Mouse (Mus musculus): ENCODE results near the gene Pdlim5. TPM values are rescaled to one million over a fixed set of nuclear protein-coding genes. Genes with fewer than 3 reads are reported as not detected.
"Not testable (repeated sequence)": the region's sequence is repeated elsewhere in the genome, so short reads cannot be mapped to it uniquely, and the experiment has no call there.

Gene Pdlim5
- total RNA-seq (2014; fragmentation: Nextera tagmentation) (20.0 and 24.0 TPM in 2 replicates), total RNA-seq (2017) (13.2 and 17.9 TPM in 2 replicates)

DNA sequence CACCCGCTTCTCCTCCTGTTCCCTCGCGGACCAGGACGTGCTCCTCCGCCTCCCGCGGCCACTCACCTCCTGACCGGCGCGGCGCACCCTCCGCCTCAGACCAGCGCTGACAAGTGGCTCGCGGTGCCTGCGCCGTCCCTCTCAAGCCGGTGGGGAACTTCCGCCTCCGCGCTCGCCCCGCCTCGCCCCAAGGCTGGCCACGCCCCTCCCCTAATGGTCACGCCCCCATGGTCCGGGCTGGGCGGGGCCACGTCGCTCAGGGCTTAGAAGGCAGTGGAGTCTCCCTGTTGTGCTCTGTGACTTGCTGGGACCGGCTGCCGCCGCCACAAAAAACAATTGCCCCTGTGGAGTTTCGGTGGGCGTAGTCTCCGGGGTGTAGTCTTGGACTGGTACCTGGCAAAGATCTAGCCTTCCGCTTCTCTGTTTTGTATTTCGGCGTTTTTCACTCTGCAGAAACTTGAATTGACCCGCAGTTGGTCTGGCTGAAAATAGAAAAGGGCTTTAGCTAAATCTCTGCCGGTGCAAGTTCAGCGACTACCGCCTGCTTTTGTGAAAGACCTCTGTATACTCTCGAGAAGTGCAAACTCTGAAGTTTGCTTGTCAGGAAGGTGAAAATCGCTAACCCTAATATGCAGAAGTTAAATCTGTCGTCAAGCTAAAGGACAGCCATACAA lies at the start of gene Pdlim5:
Gene Pdlim5, minus strand, starts transcription at position 177 of the 674 bp plus-strand sequence.
- ATAC-seq (replicated peaks; ENCODE audit: low FRiP score, low TSS enrichment, poor library complexity, severe bottlenecking), result peak; percentile 95

DNA sequence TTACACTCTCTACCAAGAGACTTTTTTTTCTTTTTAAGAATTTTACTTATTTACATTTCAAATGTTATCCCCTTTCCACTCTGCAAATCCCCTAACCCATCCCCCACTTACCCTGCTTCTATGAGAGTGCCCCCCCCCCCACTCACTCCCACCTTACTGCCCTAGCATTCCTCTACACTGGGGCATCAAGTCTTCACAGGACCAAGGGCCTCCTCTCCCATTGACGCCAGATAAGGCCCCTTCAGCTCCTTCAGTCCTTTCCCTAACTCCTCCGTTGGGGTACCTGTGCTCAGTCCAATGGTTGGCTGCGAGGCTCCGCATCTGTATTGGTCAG lies 48.2 kb upstream of the Pdlim5 start:
- ATAC-seq (replicated peaks; ENCODE audit: low FRiP score, low TSS enrichment, poor library complexity, severe bottlenecking), result no peak

DNA sequence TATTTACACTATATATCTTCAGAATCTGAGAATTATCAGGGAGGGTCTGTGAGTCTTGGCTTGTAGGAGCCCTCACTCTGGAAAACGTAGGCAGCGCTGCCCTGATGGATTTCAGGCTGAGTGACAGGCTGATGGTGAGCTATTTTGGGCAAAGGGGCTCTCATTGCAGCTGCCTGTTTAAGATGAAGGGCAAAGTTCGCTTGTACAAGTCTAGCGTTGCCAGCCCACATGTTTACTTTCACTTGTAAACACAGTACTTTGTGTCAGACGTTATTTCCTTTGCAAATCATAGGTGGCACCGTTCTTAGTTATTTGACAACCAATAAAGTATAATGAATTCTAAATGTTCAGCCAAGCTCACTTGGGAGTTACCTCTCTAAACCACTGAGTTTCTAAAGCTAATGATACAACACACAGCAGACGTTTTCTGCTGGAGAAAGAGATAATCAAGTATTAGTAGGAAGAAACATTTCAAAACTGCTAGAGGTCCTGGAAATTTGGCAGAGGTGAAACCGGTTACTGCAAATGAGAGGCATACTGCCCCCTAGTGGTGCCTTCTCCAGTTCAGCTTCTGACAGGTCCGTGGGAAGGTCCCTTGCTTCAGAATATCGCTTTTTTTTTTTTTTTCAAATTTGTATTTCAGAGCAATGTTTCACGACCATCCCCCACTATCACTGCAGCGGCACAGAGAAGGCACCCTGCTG lies 47.7 kb upstream of the Pdlim5 start:
- peak; percentile 91 for ATAC-seq (replicated peaks; ENCODE audit: low FRiP score, low TSS enrichment, poor library complexity, severe bottlenecking)

DNA sequence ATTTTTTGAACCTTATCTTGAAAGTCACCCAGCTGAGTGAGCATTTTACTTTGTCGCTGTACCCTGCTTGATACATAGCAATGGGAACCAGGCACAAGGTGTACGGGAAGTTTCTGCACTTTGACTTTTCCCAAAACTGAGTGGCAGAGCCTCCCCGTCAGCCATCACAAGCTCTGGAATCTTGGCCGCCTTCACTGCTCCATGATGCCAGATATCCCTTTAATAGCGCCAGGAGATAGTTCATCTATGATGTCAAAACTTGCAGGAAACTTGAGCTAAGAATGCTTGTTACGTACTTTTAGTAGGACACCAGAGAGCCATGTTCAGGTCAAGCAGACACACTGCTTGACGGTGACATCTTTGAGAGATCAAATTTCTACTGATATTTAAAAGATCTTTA lies 46.7 kb upstream of the Pdlim5 start:
- ATAC-seq (replicated peaks; ENCODE audit: low FRiP score, low TSS enrichment, poor library complexity, severe bottlenecking), result no peak

DNA sequence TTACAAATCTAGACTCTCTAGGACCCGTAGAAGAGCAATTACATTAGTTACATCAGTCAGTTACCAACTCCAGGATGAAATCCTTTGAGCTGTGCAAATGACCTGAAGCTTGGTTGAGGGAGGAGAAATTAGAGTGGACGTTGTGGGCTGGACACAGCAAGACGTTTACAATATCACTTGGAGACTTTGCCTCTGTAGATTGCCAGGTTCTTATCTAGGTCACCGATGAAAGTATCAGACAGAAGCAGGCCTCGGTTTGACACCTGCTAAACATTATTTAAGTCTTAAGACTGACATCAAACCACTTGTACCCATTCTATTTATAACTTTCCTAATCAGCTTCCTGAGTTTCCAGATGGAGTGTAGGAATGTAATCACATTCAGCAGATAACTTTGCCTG lies 45.6 kb upstream of the Pdlim5 start:
- no peak for ATAC-seq (replicated peaks; ENCODE audit: low FRiP score, low TSS enrichment, poor library complexity, severe bottlenecking)

DNA sequence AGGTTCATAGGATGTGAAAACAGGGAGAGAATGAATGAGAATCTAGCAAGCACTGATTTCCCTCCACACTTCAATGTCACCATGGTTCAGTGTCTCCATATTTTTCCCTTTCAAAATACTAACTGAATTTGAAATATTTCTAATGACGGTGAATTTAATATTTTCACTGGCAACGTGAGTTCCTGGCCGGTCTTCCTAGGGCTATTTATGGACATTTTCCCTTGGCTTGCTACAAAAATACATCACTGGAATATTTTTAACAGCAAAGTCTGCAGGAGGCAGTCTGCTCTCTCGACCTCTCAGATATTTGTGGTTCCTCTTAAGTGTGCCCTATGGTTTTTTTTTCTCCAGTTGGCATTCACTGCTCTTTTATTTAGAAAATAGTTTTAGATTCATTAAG lies 44.7 kb upstream of the Pdlim5 start:
- ATAC-seq (replicated peaks; ENCODE audit: low FRiP score, low TSS enrichment, poor library complexity, severe bottlenecking), result no peak

DNA sequence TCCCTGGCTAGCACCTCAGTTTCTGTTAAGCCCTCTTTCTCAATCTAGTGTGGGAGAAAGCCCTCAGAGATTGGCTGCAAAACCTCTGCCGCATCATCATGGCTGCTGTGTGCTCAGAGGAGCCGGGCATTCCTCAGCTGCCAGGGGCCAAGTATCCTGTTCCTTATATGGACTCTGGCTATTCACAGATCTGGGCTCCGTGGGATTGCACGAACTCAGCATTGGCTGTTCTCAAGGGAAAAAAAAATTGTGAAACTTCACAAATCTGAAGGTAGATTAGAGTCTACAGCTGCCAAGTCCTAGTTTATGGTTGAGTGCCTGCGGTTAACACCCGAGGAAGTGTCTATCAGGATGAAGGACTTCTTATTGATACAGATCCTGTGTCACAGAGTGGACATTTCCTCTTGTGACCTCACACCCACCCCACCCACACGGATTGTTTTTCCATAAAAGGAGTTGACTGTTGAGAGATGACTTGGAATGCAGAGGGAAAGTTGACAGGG lies 44.1 kb upstream of the Pdlim5 start:
- peak; percentile 9; the same call in 1 of the 2 replicates for ATAC-seq (replicated peaks; ENCODE audit: low FRiP score, low TSS enrichment, poor library complexity, severe bottlenecking)

DNA sequence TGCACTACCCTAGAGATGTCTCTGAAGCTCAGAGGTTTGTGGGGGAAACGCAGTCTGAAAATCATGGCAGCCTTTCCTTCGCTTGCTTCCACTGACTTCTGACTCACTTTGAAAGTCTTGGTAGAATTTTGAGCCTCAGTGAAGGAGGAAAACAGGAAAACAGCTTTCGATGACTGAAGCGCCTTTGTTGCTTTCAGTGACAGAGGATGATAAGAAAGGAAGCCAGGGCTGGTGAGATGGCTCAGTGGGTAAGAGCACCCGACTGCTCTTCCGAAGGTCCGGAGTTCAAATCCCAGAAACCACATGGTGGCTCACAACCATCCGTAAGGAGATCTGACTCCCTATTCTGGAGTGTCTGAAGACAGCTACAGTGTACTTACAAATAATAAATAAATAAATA lies 43.1 kb upstream of the Pdlim5 start:
- not testable (repeated sequence) for ATAC-seq (replicated peaks; ENCODE audit: low FRiP score, low TSS enrichment, poor library complexity, severe bottlenecking)

DNA sequence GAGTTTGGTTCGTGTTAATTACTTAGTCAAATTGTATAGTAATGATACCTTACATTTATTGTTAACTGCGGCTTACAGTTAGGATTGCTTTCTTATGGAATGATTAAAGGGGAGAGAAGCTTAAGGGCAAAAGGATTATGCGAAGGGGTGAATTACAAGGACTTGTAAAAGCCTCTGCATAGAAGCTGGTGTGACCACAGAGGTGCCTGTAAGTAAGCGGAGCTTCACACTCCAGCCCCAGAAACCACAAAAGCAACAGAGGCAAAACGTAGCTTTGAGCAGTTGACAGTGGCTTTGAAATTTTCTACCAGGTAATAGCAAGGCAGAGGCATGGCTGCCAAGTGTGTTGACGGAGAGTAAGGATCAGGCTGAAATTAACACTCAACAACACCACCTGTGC lies 41.3 kb upstream of the Pdlim5 start:
- ATAC-seq (replicated peaks; ENCODE audit: low FRiP score, low TSS enrichment, poor library complexity, severe bottlenecking), result no peak

DNA sequence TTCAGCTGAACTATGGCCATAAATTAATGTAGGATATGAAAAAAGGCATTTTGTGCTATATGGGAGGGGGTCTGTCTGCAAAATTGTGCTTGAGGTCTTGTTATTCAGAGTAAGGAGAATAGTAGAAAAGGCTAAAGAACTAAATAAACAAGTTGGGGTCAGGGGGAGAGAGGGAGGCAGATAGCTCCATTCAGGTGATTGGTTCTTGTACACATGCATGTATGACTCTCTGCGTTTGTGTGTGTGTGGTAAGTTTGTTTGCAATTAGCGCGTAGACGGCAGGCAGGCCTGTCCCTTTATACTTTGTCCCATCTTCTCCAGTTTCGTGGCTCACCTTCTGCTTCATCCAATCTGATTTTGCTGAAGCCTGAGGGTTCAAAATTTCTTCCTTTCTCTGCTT lies 40.7 kb upstream of the Pdlim5 start:
- no peak for ATAC-seq (replicated peaks; ENCODE audit: low FRiP score, low TSS enrichment, poor library complexity, severe bottlenecking)

DNA sequence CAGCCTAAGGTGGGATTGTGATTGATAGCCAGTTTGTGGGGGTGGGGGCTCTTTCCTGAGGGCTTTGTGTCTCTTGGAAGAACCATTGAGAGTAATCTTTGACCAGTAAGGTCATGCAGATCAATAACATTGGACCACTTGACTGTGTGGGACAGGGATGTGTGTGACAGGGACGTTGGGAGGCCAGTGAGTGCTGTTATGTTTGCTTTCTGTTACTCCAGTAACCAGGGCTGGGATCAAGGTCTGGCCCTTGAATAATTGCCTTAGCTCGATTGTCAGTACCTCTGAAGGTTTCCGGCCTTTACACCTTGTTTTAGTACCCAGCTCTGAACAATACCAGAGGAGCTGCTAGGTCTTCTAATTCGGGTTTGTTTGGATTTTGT lies 39.3 kb upstream of the Pdlim5 start:
- no peak for ATAC-seq (replicated peaks; ENCODE audit: low FRiP score, low TSS enrichment, poor library complexity, severe bottlenecking)

DNA sequence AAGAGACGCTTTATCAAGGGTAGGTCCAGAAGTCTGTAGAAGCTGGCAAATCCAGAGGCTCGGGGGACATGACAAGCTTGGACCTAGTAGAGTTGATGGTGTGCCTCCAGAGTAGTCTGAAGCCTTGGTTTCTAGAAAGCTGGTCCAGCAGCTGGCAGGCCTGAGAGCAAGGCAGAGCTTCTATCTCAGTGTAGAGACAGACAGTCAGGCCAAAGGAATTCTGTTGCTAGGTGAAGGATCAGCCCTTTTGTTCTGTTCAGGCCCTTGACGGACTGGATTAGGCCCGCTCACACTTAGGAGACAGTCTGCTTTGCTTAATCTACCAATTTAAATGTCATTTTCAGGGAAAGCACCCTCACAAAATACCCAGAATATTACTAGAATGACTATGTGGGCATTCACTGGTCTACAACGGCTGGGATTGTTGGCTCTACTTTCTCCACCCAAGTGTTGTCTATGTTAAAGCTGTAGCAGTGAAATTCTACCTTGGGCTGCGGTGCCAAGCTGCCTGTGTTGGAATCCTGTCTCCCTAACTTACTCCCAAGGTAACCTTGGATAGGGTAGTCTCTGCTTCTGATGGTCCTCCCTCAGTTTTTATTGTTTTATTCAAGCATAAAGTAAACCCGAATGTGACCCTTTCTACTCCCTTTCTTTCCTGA lies 38.8 kb upstream of the Pdlim5 start:
- ATAC-seq (replicated peaks; ENCODE audit: low FRiP score, low TSS enrichment, poor library complexity, severe bottlenecking), result no peak

DNA sequence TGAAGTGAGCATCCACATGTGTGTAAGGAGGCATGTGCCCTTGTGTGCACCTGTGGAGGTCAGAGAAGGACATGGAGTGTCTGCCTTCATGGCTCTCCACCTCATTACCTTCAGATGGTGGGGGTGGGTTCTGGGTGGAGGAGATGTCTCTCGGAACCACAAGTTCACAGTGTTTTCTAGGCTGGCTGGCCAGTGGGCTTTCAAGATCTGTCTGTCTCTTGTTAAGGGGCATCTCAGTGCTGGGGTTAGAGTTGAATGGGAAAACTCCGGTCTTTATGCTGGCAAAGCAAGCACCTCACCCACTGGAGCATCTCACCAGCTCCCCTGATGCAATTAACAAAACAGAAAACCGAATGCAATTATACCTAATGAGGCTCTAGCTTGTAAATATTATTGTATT lies 36.0 kb upstream of the Pdlim5 start:
- ATAC-seq (replicated peaks; ENCODE audit: low FRiP score, low TSS enrichment, poor library complexity, severe bottlenecking), result no peak

DNA sequence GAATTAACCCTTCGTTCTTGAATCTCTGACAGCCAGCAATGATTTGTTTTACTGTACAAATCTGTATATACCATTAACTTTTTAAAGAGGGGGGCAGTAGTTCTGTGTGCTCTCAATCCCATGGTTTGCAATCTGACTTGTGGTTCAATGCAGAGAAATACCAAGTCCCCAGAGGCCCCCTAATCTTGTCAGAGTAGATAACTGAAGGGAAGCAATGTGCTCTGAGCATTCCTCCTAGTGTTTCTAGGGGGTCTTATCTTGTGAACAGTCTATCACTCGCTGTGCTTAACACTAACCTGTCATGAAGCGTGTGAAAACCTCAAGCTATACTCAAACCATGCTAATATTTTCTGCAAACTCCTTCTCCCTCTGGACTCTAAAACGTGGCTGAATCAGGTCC lies 34.6 kb upstream of the Pdlim5 start:
- 0 out of 2 replicates have a peak, but pooled peaks have one; percentile 17 for ATAC-seq (replicated peaks; ENCODE audit: low FRiP score, low TSS enrichment, poor library complexity, severe bottlenecking)

DNA sequence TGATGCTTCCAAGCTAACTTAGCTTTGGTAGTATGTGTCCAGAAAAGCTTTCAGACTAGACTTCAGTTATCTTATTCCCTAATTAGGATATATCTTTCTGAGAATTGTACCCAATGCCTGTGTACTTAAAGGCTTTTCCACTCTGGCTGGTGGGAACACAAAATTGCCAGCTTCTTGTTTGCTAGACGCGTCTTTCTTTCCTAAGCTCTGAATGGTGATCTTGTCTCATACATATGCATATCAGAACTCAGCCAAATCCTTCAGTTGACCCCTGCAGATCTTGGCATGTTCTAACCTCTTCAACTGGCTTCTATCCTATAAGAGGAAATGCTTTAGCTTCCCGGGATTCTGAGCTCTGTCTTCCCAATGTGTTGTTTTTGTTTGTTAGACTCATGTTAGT lies 31.3 kb upstream of the Pdlim5 start:
- no peak for ATAC-seq (replicated peaks; ENCODE audit: low FRiP score, low TSS enrichment, poor library complexity, severe bottlenecking)

DNA sequence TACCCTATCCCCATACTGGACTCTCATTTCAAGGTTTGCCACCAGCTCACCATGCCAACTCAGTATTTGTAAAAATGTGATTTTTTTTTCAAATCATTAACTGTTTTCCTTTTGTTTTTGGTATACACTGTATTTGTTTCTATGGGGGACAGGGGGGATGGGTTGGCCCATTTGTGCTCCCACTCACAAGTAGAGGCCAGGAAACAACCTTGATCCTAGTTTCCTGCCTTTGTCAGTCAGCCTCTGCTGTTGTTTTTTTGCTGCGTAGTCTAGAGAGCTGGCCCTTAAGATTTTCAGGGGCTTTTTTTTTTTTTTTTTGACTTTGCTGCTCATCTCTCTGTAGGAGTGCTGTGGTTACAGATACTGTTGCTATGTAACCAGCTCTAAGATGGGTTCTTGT lies 28.6 kb upstream of the Pdlim5 start:
- no peak for ATAC-seq (replicated peaks; ENCODE audit: low FRiP score, low TSS enrichment, poor library complexity, severe bottlenecking)

DNA sequence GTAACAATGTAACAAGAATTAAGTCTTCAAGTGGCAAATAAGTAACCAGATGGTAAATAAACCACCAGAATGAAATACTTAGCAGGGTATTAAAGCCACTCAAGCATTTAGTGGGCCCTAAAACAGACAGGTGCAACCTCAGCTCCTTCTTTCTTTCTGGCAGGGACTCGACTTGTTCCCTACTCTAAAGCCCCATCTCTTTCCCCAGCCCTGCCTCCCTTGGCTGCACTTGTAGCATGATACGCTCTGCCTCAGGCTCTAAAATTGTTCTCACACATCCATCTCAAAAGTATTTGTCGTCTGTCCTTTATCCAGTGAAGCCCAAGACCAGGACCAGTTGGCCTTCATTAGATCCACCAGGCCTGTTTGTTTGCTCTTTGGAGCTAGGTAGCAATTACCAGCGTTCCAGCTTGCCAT lies 28.0 kb upstream of the Pdlim5 start:
- no peak for ATAC-seq (replicated peaks; ENCODE audit: low FRiP score, low TSS enrichment, poor library complexity, severe bottlenecking)

DNA sequence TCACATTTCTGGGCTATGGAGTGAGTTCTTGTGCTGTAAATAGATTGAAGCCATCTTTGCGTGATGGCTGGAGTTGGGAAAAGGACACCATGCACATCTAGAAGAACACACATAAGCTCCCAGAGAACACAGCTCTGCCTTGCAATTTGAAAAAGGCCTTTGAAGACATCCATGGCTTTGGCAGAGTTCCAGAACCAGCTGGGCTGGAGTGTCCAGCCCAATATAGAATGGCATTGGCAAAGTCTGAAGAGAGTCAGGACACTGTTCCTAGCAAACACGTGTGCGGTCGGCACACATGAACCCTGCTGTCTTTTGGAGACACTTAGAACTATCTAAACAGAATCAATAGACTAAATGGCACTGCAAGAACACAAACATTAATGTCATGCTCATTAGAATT lies 26.7 kb upstream of the Pdlim5 start:
- ATAC-seq (replicated peaks; ENCODE audit: low FRiP score, low TSS enrichment, poor library complexity, severe bottlenecking), result no peak

DNA sequence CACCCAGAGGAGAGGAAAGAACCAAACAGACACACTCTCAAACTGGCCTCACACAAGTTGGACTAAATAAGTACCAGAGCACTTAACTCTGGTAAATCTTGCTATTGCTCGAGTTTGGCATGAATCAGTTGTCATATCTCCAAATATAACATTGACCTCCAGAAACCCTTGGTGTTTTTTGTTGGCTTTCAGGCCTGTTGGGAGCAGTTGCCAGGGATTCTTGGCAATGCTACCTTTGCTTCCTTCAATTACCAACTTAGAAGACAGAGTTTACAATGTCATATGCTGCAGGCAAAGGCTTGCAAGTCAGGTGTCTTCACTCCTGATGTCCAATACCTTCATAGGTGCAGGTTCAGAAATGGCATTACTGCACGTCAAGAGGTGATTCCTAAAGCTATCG lies 26.0 kb upstream of the Pdlim5 start:
- ATAC-seq (replicated peaks; ENCODE audit: low FRiP score, low TSS enrichment, poor library complexity, severe bottlenecking), result no peak

DNA sequence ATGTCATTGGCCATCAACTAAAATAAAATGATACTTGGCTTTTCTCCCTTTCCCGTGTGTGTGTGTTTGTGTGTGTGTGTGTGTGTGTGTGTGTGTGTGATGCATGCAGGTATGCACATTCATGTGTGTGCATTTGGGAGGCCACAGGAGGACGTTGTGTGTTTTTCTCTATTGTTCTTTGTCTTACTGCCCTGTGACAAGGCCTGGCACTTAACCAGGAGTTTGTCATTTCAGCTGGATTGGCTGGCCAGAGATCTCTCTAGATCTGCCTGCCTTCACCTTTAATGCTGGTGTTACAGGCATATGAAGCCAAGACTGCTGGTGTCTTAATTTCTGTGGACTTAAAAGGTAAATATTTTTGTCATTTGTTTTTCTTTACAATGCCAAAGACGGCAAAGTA lies 22.5 kb upstream of the Pdlim5 start:
- no peak for ATAC-seq (replicated peaks; ENCODE audit: low FRiP score, low TSS enrichment, poor library complexity, severe bottlenecking)
